Mouse (Mus musculus) macrophage (primary cell): ENCODE results near the gene Jam2. TPM values are rescaled to one million over a fixed set of nuclear protein-coding genes. Genes with fewer than 3 reads are reported as not detected.
A peak's percentile ranks its signal among the peaks of the same experiment; 100 is the strongest.

Source experiments
- H3K27ac ChIP-seq: fragments of 350-480 bp; formaldehyde crosslinking; 2 replicates; pipeline ENCODE4 v1.9.0; 2021
- H3K36me3 ChIP-seq: fragments of 350-480 bp; formaldehyde crosslinking; 2 replicates; pipeline ENCODE4 v1.9.0; 2021; ENCODE audit errors: inconsistent target
- H3K4me3 ChIP-seq: fragments of 350-480 bp; formaldehyde crosslinking; 2 replicates; pipeline ENCODE4 v1.9.0; 2021; ENCODE audit errors: inconsistent target
- H3K79me2 ChIP-seq: fragments of 350-480 bp; formaldehyde crosslinking; 2 replicates; pipeline ENCODE4 v1.9.0; 2021; ENCODE audit errors: inconsistent target
- WGBS: methylation state at CpG from one replicate; pipeline ENCODE4 v1.1.7; 2026; ENCODE audit warnings: inconsistent platforms; ENCODE audit not compliant: missing documents; 5-methylcytosine and 5-hydroxymethylcytosine counted together
- polyA plus RNA-seq: library from polyadenylated mRNA; stranded (reverse); fragments of 250-400 nt; gene quantifications from 3 replicates; pipeline ENCODE4 v1.2.4, GENCODE M21; 2018; ENCODE audit warnings: inconsistent platforms
- total RNA-seq, 78 experiments: library from RNA; depleted of rRNA; stranded (reverse); fragments of 250-400 nt; gene quantifications; 1 replicate in 9 of 78; 2 replicates in 24 of 78; 3 replicates in 43 of 78; 4 replicates in 2 of 78; pipeline ENCODE4 v1.2.4; 2018; ENCODE audit warnings: inconsistent platforms in 56 of 78

Jam2 gene
- total RNA-seq (2018; cell fraction: chromatin; rRNA removed): 1 to 10 TPM in 2 of 26 experiments, under 1 TPM in 7, not detected in 17; 0.21 to 1.1 (median 0.50) TPM
- under 1 TPM in 19 of 26 experiments, not detected in 7; 0.04 to 0.66 (median 0.11) TPM for total RNA-seq (2018; cell fraction: cytosol; rRNA removed)
- total RNA-seq (2018; cell fraction: nucleus; rRNA removed): 1 to 10 TPM in 2 of 26 experiments, under 1 TPM in 10, not detected in 14; 0.17 to 1.3 (median 0.41) TPM
- not detected in 3 replicates for polyA plus RNA-seq

GRCm38 (mm10) chr16:84774003-84774703, at the start of gene Jam2:
TSS of gene Jam2 (plus strand) at chr16:84774123.
- WGBS: 1% methylated on average over 40 of the region's 43 CpGs
- no peaks in the 10 kb centered on the region for H3K79me2 ChIP-seq
- peak within 1 kb of the TSS; percentile 3; the same call in 1 of the 2 replicates for H3K4me3 ChIP-seq
- no peak within 1 kb of the TSS for H3K27ac ChIP-seq
- H3K36me3 ChIP-seq: no peaks in the 10 kb centered on the region

- H3K36me3 ChIP-seq: peaks cover 20% of the 10 kb centered on the region
- peaks cover 20% of the 10 kb centered on the region for H3K79me2 ChIP-seq
- WGBS: under 1% methylated on average over 14 of the region's 15 CpGs
- H3K27ac ChIP-seq: peak overlapping the region; percentile 39; the same call in 1 of the 2 replicates
- peak overlapping the region; percentile 77 for H3K4me3 ChIP-seq
Observed at GRCm38 (mm10) chr16:84734806-84735165, 39.1 kb upstream of the Jam2 start.

GRCm38 (mm10) chr16:84735166-84736105, 38.5 kb upstream of the Jam2 start, which contains the start of gene Mrpl39:
TSS of gene Mrpl39 (minus strand) at chr16:84735742.
- Histone ChIP-seq H3K36me3 (peaks cover 14% of the 10 kb centered on the region), H3K27ac (peak within 1 kb of the TSS; percentile 54), H3K4me3 (peak within 1 kb of the TSS; percentile 77), H3K79me2 (peaks cover 20% of the 10 kb centered on the region)
- under 1% methylated on average over 66 of the region's 66 CpGs for WGBS

- Histone ChIP-seq H3K79me2 (peaks cover 20% of the 10 kb centered on the region), H3K27ac (no peak overlapping the region), H3K4me3 (no peak overlapping the region), H3K36me3 (no peaks in the 10 kb centered on the region)
- 81% methylated on average over 3 of the region's 3 CpGs for WGBS
Observed at GRCm38 (mm10) chr16:84737358-84737757, 36.6 kb upstream of the Jam2 start.

- H3K27ac ChIP-seq: no peak overlapping the region
- H3K4me3 ChIP-seq: no peak overlapping the region
- WGBS: 88% methylated on average over 8 of the region's 10 CpGs
- H3K36me3 ChIP-seq: no peaks in the 10 kb centered on the region
- H3K79me2 ChIP-seq: no peaks in the 10 kb centered on the region
Observed at GRCm38 (mm10) chr16:84744703-84745490, 29.0 kb upstream of the Jam2 start.

- Histone ChIP-seq H3K4me3 (no peak overlapping the region), H3K36me3 (no peaks in the 10 kb centered on the region), H3K27ac (no peak overlapping the region), H3K79me2 (no peaks in the 10 kb centered on the region)
- 80% methylated on average over 6 of the region's 6 CpGs for WGBS
Observed at GRCm38 (mm10) chr16:84745721-84746306, 28.1 kb upstream of the Jam2 start.

GRCm38 (mm10) chr16:84767956-84768355, 6.0 kb upstream of the Jam2 start:
- no peak overlapping the region for H3K27ac ChIP-seq
- WGBS: 91% methylated on average over 8 of the region's 8 CpGs
- H3K4me3 ChIP-seq: no peak overlapping the region
- no peaks in the 10 kb centered on the region for H3K36me3 ChIP-seq
- H3K79me2 ChIP-seq: no peaks in the 10 kb centered on the region

GRCm38 (mm10) chr16:84769182-84769581, 4.7 kb upstream of the Jam2 start:
- Histone ChIP-seq H3K79me2 (no peaks in the 10 kb centered on the region), H3K4me3 (no peak overlapping the region), H3K27ac (no peak overlapping the region), H3K36me3 (no peaks in the 10 kb centered on the region)
- 85% methylated on average over 4 of the region's 4 CpGs for WGBS

GRCm38 (mm10) chr16:84769619-84770464, 4.1 kb upstream of the Jam2 start:
- 88% methylated on average over 19 of the region's 19 CpGs for WGBS
- Histone ChIP-seq H3K27ac (no peak overlapping the region), H3K4me3 (no peak overlapping the region), H3K36me3 (no peaks in the 10 kb centered on the region), H3K79me2 (no peaks in the 10 kb centered on the region)

- H3K79me2 ChIP-seq: no peaks in the 10 kb centered on the region
- 61% methylated on average over 7 of the region's 7 CpGs for WGBS
- no peak overlapping the region for H3K4me3 ChIP-seq
- no peak overlapping the region for H3K27ac ChIP-seq
- no peaks in the 10 kb centered on the region for H3K36me3 ChIP-seq
Observed at GRCm38 (mm10) chr16:84770891-84771290, 3.0 kb upstream of the Jam2 start.

GRCm38 (mm10) chr16:84771461-84771860, 2.5 kb upstream of the Jam2 start:
- 90% methylated on average over 2 of the region's 2 CpGs for WGBS
- no peak overlapping the region for H3K27ac ChIP-seq
- no peak overlapping the region for H3K4me3 ChIP-seq
- no peaks in the 10 kb centered on the region for H3K79me2 ChIP-seq
- H3K36me3 ChIP-seq: no peaks in the 10 kb centered on the region

GRCm38 (mm10) chr16:84772496-84773267, 1.2 kb upstream of the Jam2 start:
- H3K79me2 ChIP-seq: no peaks in the 10 kb centered on the region
- 65% methylated on average over 8 of the region's 8 CpGs for WGBS
- no peak overlapping the region for H3K4me3 ChIP-seq
- H3K27ac ChIP-seq: no peak overlapping the region
- no peaks in the 10 kb centered on the region for H3K36me3 ChIP-seq
